Mouse (Mus musculus) v-Abl transformed pro-B cells (cell line): ENCODE data around the gene Tnfrsf14.

ENCODE experiments used
- in situ Hi-C, 2 experiments: fragments of 400-800 bp; cut with MboI; formaldehyde crosslinking; loops; one replicate each; pipeline ENCODE4 v1.15.1; 2025; ENCODE audit not compliant: unreplicated experiment in 2 of 2

The Tnfrsf14 gene

GRCm38 (mm10) chr4:154895549-154895948, 32.8 kb downstream of the Tnfrsf14 start:
- in situ Hi-C loops, result loop anchor here in 1 of 2 experiments (25.0 kb wide), 1 partner anchor 567 kb away; the partner anchor contains the start of gene Tmem52

- in situ Hi-C loops, result loop anchor here in 1 of 2 experiments (25.0 kb wide), 1 partner anchor 571 kb away; the partner anchor contains the start of gene Tmem52
These were observed 37.5 kb downstream of the Tnfrsf14 start for GRCm38 (mm10) chr4:154890887-154891286.

GRCm38 (mm10) chr4:154887593-154888250, 40.6 kb downstream of the Tnfrsf14 start:
- in situ Hi-C loops, result loop anchor here in 1 of 2 experiments (25.0 kb wide), 1 partner anchor 575 kb away; the partner anchor contains the start of gene Tmem52

- in situ Hi-C loops, result loop anchor here in 1 of 2 experiments (25.0 kb wide), 1 partner anchor 575 kb away; the partner anchor contains the start of gene Tmem52
These were observed 41.3 kb downstream of the Tnfrsf14 start for GRCm38 (mm10) chr4:154886876-154887592.

GRCm38 (mm10) chr4:154885416-154885815, 42.9 kb downstream of the Tnfrsf14 start:
- in situ Hi-C loops, result loop anchor here in 1 of 2 experiments (25.0 kb wide), 1 partner anchor 577 kb away; the partner anchor contains the start of gene Tmem52

- in situ Hi-C loops, result loop anchor here in 1 of 2 experiments (25.0 kb wide), 1 partner anchor 580 kb away; the partner anchor contains the start of gene Tmem52
These were observed 46.2 kb downstream of the Tnfrsf14 start for GRCm38 (mm10) chr4:154882014-154882659.

- in situ Hi-C loops, result loop anchor here in 1 of 2 experiments (25.0 kb wide), 1 partner anchor 582 kb away; the partner anchor contains the start of gene Tmem52
These were observed 47.6 kb downstream of the Tnfrsf14 start for GRCm38 (mm10) chr4:154880730-154881129.

GRCm38 (mm10) chr4:154877864-154878548, 50.4 kb downstream of the Tnfrsf14 start:
- in situ Hi-C loops, result loop anchor here (5.0 to 25.0 kb wide), 7 partner anchors 64 to 584 kb away; partner anchors contain the start of genes Faap20 (in 1 of the 2), Pex10 (in 1 of the 2) and Tmem52 (in 1 of the 2)

GRCm38 (mm10) chr4:154873186-154873585, 55.2 kb downstream of the Tnfrsf14 start:
- in situ Hi-C loops, result loop anchor here in 1 of 2 experiments (10.0 kb wide), 1 partner anchor 382 kb away; no protein-coding TSS in a partner anchor
